Comparison of ENCODE assay signal across 9 mouse cellular contexts in the genomic region with DNA sequence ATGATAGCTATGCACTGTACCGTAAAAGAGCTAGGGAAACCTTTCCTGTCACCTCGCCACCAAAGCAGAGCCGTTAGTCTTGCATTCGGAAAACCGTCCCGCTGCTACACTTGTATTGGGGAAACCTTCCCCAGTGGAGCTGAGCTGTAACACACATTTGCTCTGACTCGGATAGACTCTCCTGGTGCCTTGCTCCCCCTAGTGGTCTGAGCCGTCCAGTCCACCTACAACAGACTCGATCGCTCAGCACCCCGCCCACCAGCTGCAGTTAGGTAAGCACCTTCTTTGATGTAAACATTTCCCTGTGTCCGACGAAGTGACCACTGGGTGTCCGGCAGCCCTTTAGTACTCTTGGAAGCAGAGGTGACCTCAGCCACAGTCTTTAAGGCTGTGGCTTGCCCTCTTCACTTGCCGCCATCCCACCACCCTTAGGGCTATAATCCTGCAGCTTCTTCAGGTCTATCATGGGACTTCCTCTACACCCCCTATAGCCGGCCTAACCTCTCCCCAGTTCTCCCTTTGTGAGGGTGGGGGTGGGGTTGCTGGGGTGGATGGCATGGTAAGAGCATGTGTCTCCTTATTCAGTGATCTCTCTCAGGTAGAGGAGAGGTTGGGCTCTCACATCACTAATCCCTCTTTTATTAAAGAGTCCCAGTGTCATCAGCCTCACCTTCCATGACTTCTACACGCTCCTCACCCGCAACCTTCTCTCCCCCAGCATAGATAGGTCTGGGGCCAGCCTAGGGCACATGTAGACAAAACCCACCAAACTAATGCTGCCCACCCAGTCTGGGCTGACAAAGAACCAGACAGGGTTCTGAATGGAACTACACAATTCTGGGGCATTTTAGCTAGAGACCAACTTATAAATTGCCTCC. TPM values are rescaled to one million over a fixed set of nuclear protein-coding genes. Genes with fewer than 3 reads are reported as not detected.
DNase-seq lines count a peak whose midpoint lies in the region; ATAC-seq lines count a peak whose summit lies in the region.
"Had no signal": no experiment of that assay in that cellular context is flagged by ENCODE, and none has a peak within 500 bp of the region (broad histone marks: within the 10 kb centered on the region; RNA-seq: fewer than 3 reads in every experiment).

No protein-coding gene starts in this region.

- peak overlapping the region; percentile 32 for H3K4me3 ChIP-seq in forebrain, embryonic 10.5 days
- peak overlapping the region; percentile 18 for H3K4me3 ChIP-seq in heart, embryonic 15.5 days
- H3K4me3 ChIP-seq in liver, embryonic 12.5 days, result peak overlapping the region; percentile 25; the same call in 1 of the 2 replicates
- H3K4me3 ChIP-seq in stomach, embryonic 15.5 days (replicated peaks), result 0 out of 2 replicates have a peak overlapping the region, but pooled peaks have one; percentile 12

- no peak overlapping the region for H3K9ac ChIP-seq in heart, embryonic 15.5 days
- no peak overlapping the region for H3K9ac ChIP-seq in liver, embryonic 12.5 days
- H3K9ac ChIP-seq in stomach, embryonic 15.5 days, result no peak overlapping the region

- H3K27ac ChIP-seq in forebrain, embryonic 10.5 days, result no peak overlapping the region
- no peak overlapping the region for H3K27ac ChIP-seq in heart, embryonic 15.5 days
- no peak overlapping the region for H3K27ac ChIP-seq in liver, embryonic 12.5 days
- no peak overlapping the region for H3K27ac ChIP-seq in stomach, embryonic 15.5 days
- H3K27ac ChIP-seq: macrophage had no signal

- no peaks in the 10 kb centered on the region for H3K36me3 ChIP-seq in forebrain, embryonic 10.5 days (replicated peaks)
- H3K36me3 ChIP-seq in heart, embryonic 15.5 days, result no peaks in the 10 kb centered on the region
- H3K36me3 ChIP-seq in liver, embryonic 12.5 days, result no peaks in the 10 kb centered on the region
- no peaks in the 10 kb centered on the region for H3K36me3 ChIP-seq in stomach, embryonic 15.5 days

- peaks cover 9% of the 10 kb centered on the region for H3K4me1 ChIP-seq in forebrain, embryonic 10.5 days
- no peaks in the 10 kb centered on the region for H3K4me1 ChIP-seq in heart, embryonic 15.5 days (replicated peaks)
- peaks cover 6% of the 10 kb centered on the region; the same call in 1 of the 2 replicates for H3K4me1 ChIP-seq in liver, embryonic 12.5 days
- peaks cover 4% of the 10 kb centered on the region; the same call in 1 of the 2 replicates for H3K4me1 ChIP-seq in stomach, embryonic 15.5 days

- peak; percentile 65 to 69 for DNase-seq in CD8-positive naive resting alpha-beta T cell, adult 2 months (ENCODE audit: low read depth in 2 of 2, low spot score in 2 of 2)
- DNase-seq in c-Kit-positive CD71-negative TER-119-negative erythroid progenitor cells, embryonic 14.5 days (ENCODE audit: low read depth), result peak; percentile 79
- peak; percentile 83 for DNase-seq in forebrain, embryonic 10.5 days (ENCODE audit: extremely low spot score, low spot score)
- DNase-seq in kidney, postnatal 14 days, result peak; percentile 79
- DNase-seq in neural tube, embryonic 10.5 days (ENCODE audit: extremely low spot score, low spot score), result peak; percentile 83

- ATAC-seq in heart, embryonic 15.5 days (replicated peaks; ENCODE audit: insufficient number of reproducible peaks, insufficient read depth, low FRiP score, low read depth), result peak; percentile 86; the same call in 1 of the 2 replicates
- peak; percentile 77 for ATAC-seq in liver, embryonic 12.5 days
- ATAC-seq in stomach, embryonic 15.5 days (ENCODE audit: insufficient read depth, low FRiP score, low read depth), result peak; percentile 82

- H3K27me3 ChIP-seq in forebrain, embryonic 10.5 days (ENCODE audit: poor library complexity, severe bottlenecking), result no peaks in the 10 kb centered on the region
- H3K27me3 ChIP-seq in heart, embryonic 15.5 days, result no peaks in the 10 kb centered on the region
- H3K27me3 ChIP-seq in liver, embryonic 12.5 days (replicated peaks), result peaks cover 16% of the 10 kb centered on the region
- no peaks in the 10 kb centered on the region for H3K27me3 ChIP-seq in stomach, embryonic 15.5 days (replicated peaks)

- peak overlapping the region; percentile 54 for H3K4me2 ChIP-seq in heart, embryonic 15.5 days
- H3K4me2 ChIP-seq in liver, embryonic 12.5 days, result peak overlapping the region; percentile 54
- peak overlapping the region; percentile 50 for H3K4me2 ChIP-seq in stomach, embryonic 15.5 days

- no peaks in the 10 kb centered on the region; the same call in 1 of the 2 replicates for H3K9me3 ChIP-seq in forebrain, embryonic 10.5 days
- H3K9me3 ChIP-seq in heart, embryonic 15.5 days (replicated peaks), result no peaks in the 10 kb centered on the region
- no peaks in the 10 kb centered on the region for H3K9me3 ChIP-seq in liver, embryonic 12.5 days (replicated peaks)
- H3K9me3 ChIP-seq in stomach, embryonic 15.5 days, result no peaks in the 10 kb centered on the region

- WGBS in forebrain, embryonic 10.5 days, result 14% methylated on average over 18 of the region's 18 CpGs
- WGBS in heart, embryonic 15.5 days, result 8% methylated on average over 18 of the region's 18 CpGs
- WGBS in liver, embryonic 12.5 days (ENCODE audit: insufficient replicate concordance), result 9% methylated on average over 18 of the region's 18 CpGs
- 12% methylated on average over 18 of the region's 18 CpGs for WGBS in stomach, embryonic 15.5 days

RNA-seq across cellular contexts. Expression of a gene that starts 11.5 kb away (rescaled TPM):
- not detected in 2 replicates for polyA plus RNA-seq in forebrain, embryonic 10.5 days (2016; fragmentation: Nextera tagmentation; extraction: Ambion mirVana)
- not detected in 2 replicates for polyA plus RNA-seq in heart, embryonic 15.5 days (2015; fragmentation: Nextera tagmentation; extraction: Ambion mirVana)
- not detected in 2 replicates for polyA plus RNA-seq in liver, embryonic 12.5 days (2016; fragmentation: Nextera tagmentation; extraction: Ambion mirVana)
- not detected in 2 replicates for polyA plus RNA-seq in stomach, embryonic 15.5 days (2015; fragmentation: Nextera tagmentation; extraction: Ambion mirVana)
- polyA plus RNA-seq: macrophage had no signal

RNA-seq across cellular contexts. Expression of a gene that starts 24.0 kb away (rescaled TPM):
- polyA plus RNA-seq in forebrain, embryonic 10.5 days (2016; fragmentation: Nextera tagmentation; extraction: Ambion mirVana), result 30.7 and 36.5 TPM in 2 replicates
- polyA plus RNA-seq in heart, embryonic 15.5 days (2015; fragmentation: Nextera tagmentation; extraction: Ambion mirVana), result 1.6 and 5.0 TPM in 2 replicates
- polyA plus RNA-seq in liver, embryonic 12.5 days (2016; fragmentation: Nextera tagmentation; extraction: Ambion mirVana), result 96.9 and 97.2 TPM in 2 replicates
- polyA plus RNA-seq in stomach, embryonic 15.5 days (2015; fragmentation: Nextera tagmentation; extraction: Ambion mirVana), result 7.4 and 12.6 TPM in 2 replicates
- polyA plus RNA-seq: macrophage had no signal

RNA-seq across cellular contexts. Expression of a gene that starts 43.0 kb away (rescaled TPM):
- 34.6 and 34.9 TPM in 2 replicates for polyA plus RNA-seq in forebrain, embryonic 10.5 days (2016; fragmentation: Nextera tagmentation; extraction: Ambion mirVana)
- 36.9 and 37.6 TPM in 2 replicates for polyA plus RNA-seq in heart, embryonic 15.5 days (2015; fragmentation: Nextera tagmentation; extraction: Ambion mirVana)
- 37.2 and 38.0 TPM in 2 replicates for polyA plus RNA-seq in liver, embryonic 12.5 days (2016; fragmentation: Nextera tagmentation; extraction: Ambion mirVana)
- 39.4 and 41.2 TPM in 2 replicates for polyA plus RNA-seq in stomach, embryonic 15.5 days (2015; fragmentation: Nextera tagmentation; extraction: Ambion mirVana)
